Mouse (Mus musculus) T-helper 17 cell (primary cell): ENCODE results near the gene Pard3b.

Experiments used
- in situ Hi-C, 2 experiments: fragments of 300-600 bp; cut with MboI, MseI; formaldehyde crosslinking; loops; 1 replicate in 1 of 2; 2 replicates in 1 of 2; pipeline ENCODE4 v1.15.1; 2025; ENCODE audit warnings: high pct_unique_total_duplicates in 2 of 2

The Pard3b gene

DNA sequence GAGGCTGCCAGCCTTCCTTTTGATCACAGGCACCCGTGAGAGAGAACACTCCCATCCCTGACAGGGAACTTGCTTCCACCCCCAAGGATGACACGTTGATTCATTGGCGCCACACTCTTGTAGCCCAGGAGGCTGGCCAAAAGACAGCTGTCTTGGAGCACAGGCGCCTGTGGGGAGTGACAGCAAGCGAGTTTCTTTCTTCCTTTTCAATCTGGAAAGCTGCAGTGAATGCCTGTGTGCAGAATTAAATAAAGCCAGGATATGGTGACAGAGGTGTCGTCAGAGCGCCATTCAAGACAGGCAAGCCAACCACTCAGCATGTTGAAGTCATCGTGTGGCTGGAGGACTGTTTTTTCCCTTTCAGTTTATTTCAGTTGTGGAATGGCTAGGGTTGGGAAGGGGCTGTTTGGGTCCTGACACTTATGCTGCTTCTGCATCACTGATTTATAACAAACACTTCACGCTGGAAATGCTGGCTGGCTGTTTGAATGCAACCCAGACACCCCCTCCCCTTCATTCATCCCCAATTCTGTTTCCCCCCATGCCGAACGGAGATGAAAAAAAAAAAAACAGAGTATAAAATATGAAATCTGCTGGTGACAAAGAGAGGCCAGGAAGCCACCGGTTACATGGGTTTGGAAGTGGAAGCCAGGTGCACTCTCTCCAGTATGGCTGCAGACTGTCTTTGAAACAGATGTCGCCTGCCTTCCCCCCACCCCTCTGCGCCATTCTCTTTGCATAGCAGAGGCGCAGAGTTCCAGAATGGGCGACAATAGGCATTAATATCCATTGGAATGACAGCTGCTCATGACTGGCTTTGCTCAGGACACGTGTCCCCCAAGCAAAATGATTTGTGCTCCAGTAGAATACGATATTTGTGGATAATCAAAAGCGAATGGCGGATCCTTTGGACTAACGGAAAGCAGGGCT lies 1044.1 kb downstream of the Pard3b start:
- in situ Hi-C loops = no loop called here

DNA sequence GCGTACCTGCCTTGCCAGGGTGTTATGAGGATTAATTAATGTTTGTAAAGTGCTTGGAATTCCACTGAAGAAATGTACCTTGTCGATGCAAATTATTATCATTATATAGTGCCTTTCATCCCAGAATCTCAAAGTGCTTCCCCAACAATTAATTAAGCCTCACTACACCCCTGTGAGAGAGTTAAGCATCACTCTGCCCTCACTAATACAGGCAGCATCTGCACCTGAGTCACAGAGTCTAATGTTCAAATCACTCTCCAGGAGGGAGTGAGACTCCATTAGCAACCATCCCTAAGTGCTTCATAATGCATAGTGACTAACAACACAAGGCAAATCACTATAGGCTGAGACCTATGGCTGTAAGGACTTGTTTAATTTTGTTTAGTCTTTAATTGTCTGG lies 1044.9 kb downstream of the Pard3b start:
- in situ Hi-C loops = no loop called here

DNA sequence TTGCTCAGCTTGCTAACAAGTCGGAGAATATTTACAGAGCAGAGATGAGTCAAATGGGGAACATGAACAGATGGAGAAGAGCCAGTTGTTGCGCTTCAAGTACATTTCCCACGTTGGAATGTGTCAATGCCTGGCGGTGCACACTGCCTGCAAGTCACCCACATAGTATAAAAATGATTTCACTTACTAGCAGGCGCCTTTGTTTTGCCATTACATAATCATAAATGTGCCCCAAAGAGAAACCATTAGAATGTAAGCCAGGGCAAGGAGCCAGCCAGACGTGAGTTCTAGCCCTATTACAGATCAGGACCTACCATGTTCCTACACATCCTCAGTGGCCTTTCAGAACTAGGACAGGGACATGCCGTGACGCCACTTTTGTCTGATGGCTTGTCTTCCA lies 1048.9 kb downstream of the Pard3b start:
- in situ Hi-C loops = no loop called here

DNA sequence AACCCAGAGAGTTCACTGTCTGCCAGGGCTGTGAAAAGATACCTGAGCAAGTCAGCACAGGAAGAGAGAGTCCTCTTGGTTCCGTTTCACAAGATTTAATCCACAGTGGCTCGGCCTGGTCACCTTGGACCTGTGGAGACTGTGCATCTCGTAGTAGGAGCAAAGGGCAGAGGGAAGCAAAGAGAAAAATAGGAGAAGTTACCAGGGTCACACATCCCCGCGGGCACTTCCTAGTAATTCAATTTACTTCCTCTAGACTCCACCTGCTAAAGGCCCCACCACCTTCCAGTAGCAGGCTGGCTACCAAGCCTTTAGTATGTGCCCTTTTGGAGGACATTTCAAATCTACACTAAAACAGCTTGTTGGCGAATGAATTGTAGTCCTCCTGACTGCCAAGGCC lies 1052.6 kb downstream of the Pard3b start:
- in situ Hi-C loops = no loop called here
